Mouse (Mus musculus): ENCODE data around the gene Rab13. TPM values are rescaled to one million over a fixed set of nuclear protein-coding genes. Genes with fewer than 3 reads are reported as not detected.

Rab13 gene
- polyA plus RNA-seq, 1 experiment from 2014 or later = 5.8 TPM

GRCm38 (mm10) chr3:90256731-90257530, 43.4 kb downstream of the Rab13 start:
- DNase-seq (ENCODE audit: low spot score) = no peak

DNA sequence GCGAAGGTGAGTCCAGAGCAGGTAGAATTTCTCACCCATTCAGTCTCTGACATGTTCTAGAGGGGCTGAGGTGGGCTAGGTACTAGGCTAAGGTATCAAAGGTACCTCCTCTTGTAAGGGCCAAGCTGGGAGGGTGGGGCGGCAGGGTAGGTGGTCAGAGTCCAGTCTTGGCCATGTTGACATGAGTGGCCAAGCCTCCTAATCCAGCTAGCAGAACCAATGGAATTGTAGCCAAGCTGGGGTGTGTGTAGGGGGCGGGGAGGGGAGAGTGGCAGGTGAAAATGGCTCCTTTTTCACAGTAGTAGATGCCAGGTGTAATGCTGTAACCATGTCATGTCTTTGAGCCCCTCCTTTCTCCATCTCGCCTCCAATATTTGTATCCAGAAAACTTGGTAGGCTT, 45.0 kb downstream of the Rab13 start:
- no peak for DNase-seq (ENCODE audit: low spot score)

DNA sequence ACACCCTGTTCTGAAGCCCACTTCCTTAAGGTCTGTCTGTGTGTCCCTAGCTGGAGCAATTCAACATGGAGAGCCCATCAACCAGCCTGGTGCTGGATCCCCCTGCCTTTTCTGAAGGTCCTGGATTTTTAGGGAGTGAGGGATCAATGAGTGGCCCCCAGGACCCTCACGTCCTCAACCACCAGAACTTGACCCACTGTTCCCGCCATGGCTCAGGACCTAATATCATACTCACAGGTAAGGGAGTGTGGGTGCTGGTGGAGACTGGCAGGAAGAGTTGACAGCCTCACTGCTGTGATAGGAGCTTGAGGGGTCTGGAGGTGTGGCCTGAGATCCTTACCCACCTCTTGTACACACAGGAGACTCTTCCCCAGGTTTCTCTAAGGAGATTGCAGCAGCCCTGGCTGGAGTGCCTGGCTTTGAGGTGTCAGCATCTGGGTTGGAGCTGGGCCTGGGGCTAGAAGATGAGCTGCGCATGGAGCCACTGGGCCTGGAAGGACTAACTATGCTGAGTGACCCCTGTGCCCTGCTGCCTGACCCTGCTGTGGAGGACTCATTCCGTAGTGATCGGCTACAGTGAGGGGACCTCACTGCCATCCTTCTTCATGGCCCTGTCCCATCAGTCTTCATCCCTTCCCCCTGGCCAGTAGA, 49.8 kb downstream of the Rab13 start:
- DNase-seq (ENCODE audit: low spot score) = no peak

DNA sequence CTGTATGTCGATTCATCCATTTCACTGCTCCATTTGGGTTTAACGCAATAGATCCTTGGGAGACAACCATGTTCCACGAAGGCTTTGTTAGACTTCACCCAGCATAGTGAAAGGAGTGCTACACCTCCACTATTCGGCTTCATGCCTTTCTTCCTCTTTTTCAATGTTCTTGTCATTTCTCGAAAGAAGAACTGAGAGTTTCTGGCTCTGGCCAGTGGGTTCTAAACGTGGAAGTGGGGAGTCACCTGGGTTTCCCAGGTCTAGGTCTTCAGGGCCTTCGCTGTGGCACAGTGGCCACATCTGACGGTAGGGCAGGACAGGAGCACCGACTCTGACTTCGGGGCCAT, 51.2 kb downstream of the Rab13 start:
- DNase-seq (ENCODE audit: low spot score) = no peak

- peak; percentile 86 for DNase-seq (ENCODE audit: low spot score)
Observed at GRCm38 (mm10) chr3:90265034-90265931, 51.8 kb downstream of the Rab13 start, which contains the start of gene Dennd4b. Gene Dennd4b (plus strand): TSS chr3:90265185.

GRCm38 (mm10) chr3:90265932-90266741, 52.6 kb downstream of the Rab13 start:
- DNase-seq (ENCODE audit: low spot score) = peak; percentile 73

- peak; percentile 30 for DNase-seq (ENCODE audit: low spot score)
Observed at GRCm38 (mm10) chr3:90266901-90267775, 53.6 kb downstream of the Rab13 start.

DNA sequence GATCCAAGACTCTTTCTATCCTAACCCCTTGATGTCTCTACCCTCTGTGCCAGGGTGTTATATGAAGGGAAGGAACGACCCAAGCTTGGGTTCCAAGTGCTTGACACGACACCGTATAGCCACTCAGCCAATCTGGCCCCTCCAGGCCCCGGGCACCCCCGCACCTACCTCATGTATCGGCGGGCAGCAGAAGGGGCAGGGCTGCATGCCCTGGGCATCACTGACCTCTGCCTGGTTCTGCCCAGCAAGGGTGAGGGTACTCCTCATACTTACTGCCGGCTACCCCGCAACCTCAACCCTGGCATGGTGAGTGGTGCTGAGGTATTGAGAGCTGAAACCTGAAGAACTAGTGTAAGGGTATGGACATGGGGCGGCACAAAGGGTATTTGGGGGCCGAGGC, 54.7 kb downstream of the Rab13 start:
- DNase-seq (ENCODE audit: low spot score) = no peak

- DNase-seq (ENCODE audit: low spot score) = no peak
Observed at GRCm38 (mm10) chr3:90268971-90269370, 55.5 kb downstream of the Rab13 start.

GRCm38 (mm10) chr3:90270784-90271183, 57.3 kb downstream of the Rab13 start:
- no peak for DNase-seq (ENCODE audit: low spot score)

DNA sequence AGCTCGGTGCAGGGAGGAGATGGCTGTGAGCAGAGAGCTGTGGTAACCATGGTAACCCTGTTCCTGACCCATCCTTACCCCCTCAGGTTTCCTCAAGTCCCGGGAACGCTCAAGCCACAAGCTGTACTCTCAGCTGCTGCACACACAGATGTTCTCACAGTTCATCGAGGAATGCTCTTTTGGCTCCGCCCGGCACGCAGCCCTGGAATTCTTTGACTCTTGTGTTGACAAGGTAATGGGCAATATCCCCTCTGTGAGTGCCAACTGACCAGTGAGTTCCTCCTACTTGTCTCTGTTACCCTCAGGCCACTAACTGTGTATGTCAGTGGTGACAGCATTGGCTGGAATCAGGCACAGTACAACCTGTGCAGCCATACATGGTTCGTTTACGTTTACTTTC, 58.7 kb downstream of the Rab13 start:
- DNase-seq (ENCODE audit: low spot score) = no peak

DNA sequence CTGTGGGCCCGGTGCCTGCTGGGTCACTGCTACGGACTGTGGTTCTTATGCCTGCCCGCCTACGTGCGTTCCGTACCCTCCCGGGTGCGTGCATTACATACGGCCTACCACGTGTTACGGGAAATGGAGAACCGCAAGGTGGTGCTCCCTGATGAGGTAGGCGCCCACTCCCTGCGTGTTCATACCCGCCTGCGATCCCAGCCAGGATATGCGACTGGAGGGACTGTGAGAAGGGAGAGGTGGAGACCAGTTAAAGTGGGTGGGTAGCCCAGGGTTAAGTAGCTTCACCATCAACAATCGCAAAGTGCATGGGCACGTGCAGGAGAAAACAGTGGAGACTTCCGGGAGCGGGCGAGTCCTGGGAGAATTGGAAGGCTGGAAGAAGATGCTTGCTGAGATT, 60.4 kb downstream of the Rab13 start:
- DNase-seq (ENCODE audit: low spot score) = no peak

- DNase-seq (ENCODE audit: low spot score) = no peak
Observed at GRCm38 (mm10) chr3:90275286-90275685, 61.8 kb downstream of the Rab13 start.

Small RNA genes lying within 50 kb of the gene (microRNA-seq; reads per million reads assigned to microRNA genes)
- gene Mir7012 (ENCODE audit: borderline number of aligned reads) = not detected

Other genes with a start within 250 kb of the Rab13 start
- gene Hax1, start 214.9 kb upstream of the Rab13 start, polyA plus RNA-seq (2015; fragmentation: Nextera tagmentation; extraction: Ambion mirVana) = 126 and 141 TPM in 2 replicates
- gene 4933434E20Rik, start 162.1 kb upstream of the Rab13 start, polyA plus RNA-seq (2015; fragmentation: Nextera tagmentation; extraction: Ambion mirVana) = 176 and 182 TPM in 2 replicates
- 142 and 145 TPM in 2 replicates for gene Ubap2l, start 161.1 kb upstream of the Rab13 start, polyA plus RNA-seq (2015; fragmentation: Nextera tagmentation; extraction: Ambion mirVana)
- 687 and 711 TPM in 2 replicates for gene Tpm3, start 141.0 kb upstream of the Rab13 start, polyA plus RNA-seq (2015; fragmentation: Nextera tagmentation; extraction: Ambion mirVana)
- 0.15 and 0.27 TPM in 2 replicates for gene Nup210l, start 109.6 kb upstream of the Rab13 start, polyA plus RNA-seq (2015; fragmentation: Nextera tagmentation; extraction: Ambion mirVana)
- 2,641 and 2,777 TPM in 2 replicates for gene Rps27, start within 50 bp of the Rab13 start, polyA plus RNA-seq (2015; fragmentation: Nextera tagmentation; extraction: Ambion mirVana)
- gene Jtb, start 17.9 kb downstream of the Rab13 start, polyA plus RNA-seq (2015; fragmentation: Nextera tagmentation; extraction: Ambion mirVana) = 169 and 171 TPM in 2 replicates
- 3.3 and 3.9 TPM in 2 replicates for gene Creb3l4, start 29.8 kb downstream of the Rab13 start, polyA plus RNA-seq (2015; fragmentation: Nextera tagmentation; extraction: Ambion mirVana)
- 92.7 and 96.1 TPM in 2 replicates for gene Slc39a1, start 34.5 kb downstream of the Rab13 start, polyA plus RNA-seq (2015; fragmentation: Nextera tagmentation; extraction: Ambion mirVana)
- gene Crtc2, start 40.5 kb downstream of the Rab13 start, polyA plus RNA-seq (2015; fragmentation: Nextera tagmentation; extraction: Ambion mirVana) = 16.1 and 21.1 TPM in 2 replicates
- gene Dennd4b, start 51.5 kb downstream of the Rab13 start, polyA plus RNA-seq (2015; fragmentation: Nextera tagmentation; extraction: Ambion mirVana) = 9.4 TPM in 2 replicates
- 10.1 and 14.1 TPM in 2 replicates for gene Gatad2b, start 79.5 kb downstream of the Rab13 start, polyA plus RNA-seq (2015; fragmentation: Nextera tagmentation; extraction: Ambion mirVana)
- gene Slc27a3, start 176.2 kb downstream of the Rab13 start, polyA plus RNA-seq (2015; fragmentation: Nextera tagmentation; extraction: Ambion mirVana) = 5.2 and 5.7 TPM in 2 replicates
- 14.5 and 15.7 TPM in 2 replicates for gene Ints3, start 219.9 kb downstream of the Rab13 start, polyA plus RNA-seq (2015; fragmentation: Nextera tagmentation; extraction: Ambion mirVana)

Data from thymus, postnatal 0 days (tissue).